Mouse (Mus musculus) cerebellum, postnatal 10 days (tissue): ENCODE measurements at regions not wholly inside any gene's neighbourhood (a gene's known extent, or its start where the extent isn't known, plus 50 kb on each side); places are given as distances from the start of the nearest gene placed in this dataset.

Source experiments
- DNase-seq, 2 experiments: peaks; one replicate each; pipeline ENCODE4 v3.0.0; 2021; ENCODE audit warnings: mixed read lengths in 2 of 2

- DNase-seq, result no peak
Observed at GRCm38 (mm10) chr17:60372206-60372605, 1359.0 kb upstream of the Nudt12 start.

- peak; percentile 68 to 77 for DNase-seq
Observed at GRCm38 (mm10) chr17:60355411-60355810, 1342.2 kb upstream of the Nudt12 start.

GRCm38 (mm10) chr17:60344656-60345055, 1331.5 kb upstream of the Nudt12 start:
- peak; percentile 12 to 31 for DNase-seq

GRCm38 (mm10) chr17:60337680-60338079, 1324.5 kb upstream of the Nudt12 start:
- peak in 1 of 2 experiments; percentile 9 for DNase-seq

- no peak for DNase-seq
Observed at GRCm38 (mm10) chr17:60321046-60321445, 1307.9 kb upstream of the Nudt12 start.
